Mouse (Mus musculus) forebrain, embryonic 16.5 days (tissue): ENCODE measurements around the gene Mta1. TPM values are rescaled to one million over a fixed set of nuclear protein-coding genes. Genes with fewer than 3 reads are reported as not detected.

ENCODE experiments used
- ATAC-seq: fragments of 200-750 bp; cut with Nextera tagmentation; 2 replicates; pipeline ENCODE4 v1.8.0; 2017; ENCODE audit warnings: mild to moderate bottlenecking, moderate library complexity
- H3K27ac ChIP-seq: fragments of 300-500 bp; sonication (generic); 2 replicates; pipeline ENCODE4 v1.5.1; 2014; ENCODE audit warnings: low read length, control low read depth
- H3K27me3 ChIP-seq: fragments of 300-500 bp; sonication (generic); replicated peaks from 2 replicates; pipeline ENCODE4 v1.6.1; 2014; ENCODE audit warnings: low read length; ENCODE audit not compliant: control insufficient read depth, insufficient read depth
- H3K36me3 ChIP-seq: fragments of 300-500 bp; sonication (generic); 2 replicates; pipeline ENCODE4 v1.6.1; 2014; ENCODE audit not compliant: control insufficient read depth, insufficient read depth
- H3K4me1 ChIP-seq: fragments of 300-500 bp; sonication (generic); replicated peaks from 2 replicates; pipeline ENCODE4 v1.6.1; 2014; ENCODE audit warnings: low read length; ENCODE audit not compliant: control insufficient read depth, insufficient read depth
- H3K4me2 ChIP-seq: fragments of 300-500 bp; sonication (generic); 2 replicates; pipeline ENCODE4 v1.6.1; 2014; ENCODE audit warnings: mild to moderate bottlenecking, low read length, control low read depth
- H3K4me3 ChIP-seq: fragments of 300-500 bp; sonication (generic); replicated peaks from 2 replicates; pipeline ENCODE4 v1.5.1; 2014; ENCODE audit warnings: mild to moderate bottlenecking, low read length, control low read depth
- H3K9ac ChIP-seq: fragments of 300-500 bp; sonication (generic); replicated peaks from 2 replicates; pipeline ENCODE4 v1.6.1; 2014; ENCODE audit warnings: low read depth, low read length, control low read depth
- H3K9me3 ChIP-seq: fragments of 300-500 bp; sonication (generic); 2 replicates; pipeline ENCODE4 v1.6.1; 2016; ENCODE audit warnings: low read length; ENCODE audit not compliant: control insufficient read depth
- WGBS: fragments of 180-500 bp; shearing (Covaris S2); extraction: QIAGEN DNeasy Blood & Tissue Kit; methylation state at CpG from one replicate; pipeline ENCODE4 v1.1.7; 2014; 5-methylcytosine and 5-hydroxymethylcytosine counted together
- polyA plus RNA-seq: library from polyadenylated mRNA; unstranded; fragments of >200 nt; fragmentation: Nextera tagmentation; extraction: Ambion mirVana; gene quantifications from 2 replicates; pipeline ENCODE4 v1.2.1, GENCODE M21; 2015

Mta1 gene
- polyA plus RNA-seq, 1 experiment from 2014 or later: 15.6 TPM

DNA sequence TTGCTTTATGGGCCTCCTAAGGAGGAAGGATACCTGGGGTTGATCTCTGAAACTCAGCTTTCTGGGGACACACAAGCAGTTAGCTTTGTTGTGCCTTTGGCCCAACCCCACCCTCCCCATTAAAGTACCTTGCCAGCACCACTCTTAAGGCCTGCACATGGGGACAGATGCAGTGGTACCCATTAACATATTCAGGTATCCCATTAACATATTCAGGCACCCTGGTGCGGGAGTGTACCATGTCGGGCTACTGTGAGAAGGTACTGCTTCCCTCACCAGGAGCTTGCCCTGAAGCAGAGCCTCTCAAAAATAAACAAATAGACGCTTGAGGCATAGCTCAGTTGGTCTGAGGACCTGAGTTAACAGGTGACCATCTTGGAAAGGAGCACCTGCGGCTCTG is 10.1 kb upstream of the Mta1 start:
- no peak overlapping the region for H3K9ac ChIP-seq
- no peaks in the 10 kb centered on the region for H3K36me3 ChIP-seq
- H3K27ac ChIP-seq: no peak overlapping the region
- no peak overlapping the region for H3K4me3 ChIP-seq
- ATAC-seq: no peak
- no peaks in the 10 kb centered on the region for H3K4me1 ChIP-seq
- H3K27me3 ChIP-seq: no peaks in the 10 kb centered on the region
- H3K9me3 ChIP-seq: no peaks in the 10 kb centered on the region
- 37% methylated on average over 4 of the region's 4 CpGs for WGBS
- H3K4me2 ChIP-seq: no peak overlapping the region

DNA sequence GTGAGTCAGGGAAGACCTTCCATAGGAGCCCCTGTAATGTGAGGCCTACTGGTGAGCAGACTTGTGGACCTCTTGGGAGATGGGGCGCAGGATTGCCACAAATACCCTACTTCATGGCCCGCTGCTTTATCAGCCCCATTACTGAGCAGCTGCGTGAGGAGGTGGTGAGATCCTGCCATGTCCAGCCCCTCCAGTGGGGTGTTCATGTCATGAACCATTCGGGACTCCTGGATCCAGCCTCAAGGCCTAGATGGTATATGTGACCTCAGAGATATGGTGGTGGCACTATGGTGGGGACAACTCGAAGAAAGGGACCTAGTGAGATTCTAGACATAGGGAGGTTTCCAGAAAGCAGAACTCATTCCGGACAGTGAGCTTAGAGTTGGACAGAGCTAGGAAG is 9.0 kb upstream of the Mta1 start:
- H3K9ac ChIP-seq: no peak overlapping the region
- ATAC-seq: no peak
- no peaks in the 10 kb centered on the region for H3K9me3 ChIP-seq
- no peaks in the 10 kb centered on the region for H3K36me3 ChIP-seq
- 91% methylated on average over 6 of the region's 6 CpGs for WGBS
- H3K4me2 ChIP-seq: no peak overlapping the region
- H3K27ac ChIP-seq: no peak overlapping the region
- H3K27me3 ChIP-seq: no peaks in the 10 kb centered on the region
- H3K4me3 ChIP-seq: no peak overlapping the region
- H3K4me1 ChIP-seq: no peaks in the 10 kb centered on the region

DNA sequence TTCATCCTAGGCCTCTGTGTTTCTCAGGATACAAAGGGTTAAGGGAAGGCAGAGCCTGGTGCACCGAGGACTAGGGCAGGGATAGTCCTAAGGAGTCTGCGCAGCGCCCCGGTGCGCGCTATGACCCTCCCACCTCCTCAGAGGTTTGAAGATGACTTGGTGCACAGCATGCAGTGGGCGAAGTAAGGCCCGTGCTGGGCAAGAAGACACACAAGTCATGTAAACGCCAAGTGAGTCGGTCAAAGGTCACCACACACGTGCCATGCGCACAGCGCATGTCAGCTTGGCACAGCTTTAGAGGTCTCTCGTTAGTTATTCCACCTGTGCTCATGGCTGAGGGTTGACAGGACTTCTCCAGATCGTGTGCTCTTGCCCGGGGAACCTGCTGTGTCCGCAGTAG is 8.0 kb upstream of the Mta1 start:
- Histone ChIP-seq H3K4me3 (no peak overlapping the region), H3K4me1 (no peaks in the 10 kb centered on the region), H3K4me2 (no peak overlapping the region), H3K9me3 (no peaks in the 10 kb centered on the region), H3K9ac (no peak overlapping the region), H3K27ac (no peak overlapping the region), H3K27me3 (no peaks in the 10 kb centered on the region), H3K36me3 (no peaks in the 10 kb centered on the region)
- 87% methylated on average over 17 of the region's 17 CpGs for WGBS
- no peak for ATAC-seq

DNA sequence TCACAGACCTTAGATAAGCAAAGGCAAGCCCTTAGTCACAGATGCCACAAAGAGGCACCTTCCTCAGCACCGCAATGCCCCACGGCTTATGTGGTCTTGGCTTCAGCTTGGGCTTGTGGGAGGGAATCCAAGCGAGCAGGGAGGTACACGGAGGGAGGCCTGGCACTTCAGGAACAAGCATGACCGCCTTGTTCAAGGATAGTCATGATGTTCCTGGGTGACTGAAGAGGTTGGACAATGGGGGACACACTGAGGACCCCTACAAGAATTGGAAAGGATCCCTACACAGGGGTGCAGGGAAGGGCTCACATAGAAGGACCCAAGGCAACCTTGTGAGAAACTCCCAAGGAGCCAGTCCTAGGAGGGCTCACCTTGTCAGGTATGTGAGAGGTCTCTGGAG is 1.0 kb upstream of the Mta1 start:
- H3K4me2 ChIP-seq: peak overlapping the region; percentile 97
- peak overlapping the region; percentile 97; the same call in 1 of the 2 replicates for H3K4me3 ChIP-seq
- H3K4me1 ChIP-seq: peaks cover 34% of the 10 kb centered on the region
- ATAC-seq: peak; percentile 9; the same call in 1 of the 2 replicates
- H3K27me3 ChIP-seq: no peaks in the 10 kb centered on the region
- H3K27ac ChIP-seq: no peak overlapping the region
- H3K36me3 ChIP-seq: no peaks in the 10 kb centered on the region
- peak overlapping the region; percentile 98 for H3K9ac ChIP-seq
- no peaks in the 10 kb centered on the region for H3K9me3 ChIP-seq
- WGBS: 69% methylated on average over 5 of the region's 5 CpGs

DNA sequence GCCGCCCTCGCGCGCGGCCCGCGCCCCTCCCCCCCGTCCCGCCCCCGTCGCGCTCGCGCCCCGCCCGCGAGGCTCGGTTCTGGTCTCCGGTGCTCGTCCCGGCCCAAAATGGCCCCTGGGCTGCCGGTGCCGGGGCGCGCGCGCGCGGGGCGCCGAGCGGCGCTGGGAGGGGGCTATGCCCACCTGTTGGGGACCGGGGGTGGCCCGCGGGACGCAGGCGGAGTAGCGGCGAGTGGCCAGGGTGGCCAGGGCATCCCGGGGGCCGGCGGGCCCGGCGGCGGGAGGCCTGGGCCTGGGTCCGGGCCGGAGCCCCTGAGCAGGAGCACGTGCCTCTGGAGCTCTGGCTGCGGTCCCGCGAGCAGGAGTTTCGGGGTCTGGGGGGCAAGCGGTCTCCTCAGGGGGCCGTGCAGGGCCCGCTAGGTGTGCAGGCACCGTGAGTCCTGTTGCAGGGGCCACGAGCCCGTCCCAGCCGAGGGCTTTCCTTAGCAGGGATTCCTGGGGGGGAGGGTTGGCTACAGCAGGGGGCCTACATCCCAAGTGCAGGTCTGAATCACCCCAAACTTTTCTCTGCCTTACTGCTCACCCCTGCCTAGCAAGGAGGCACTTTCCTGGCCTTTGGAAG is 563 bp downstream of the Mta1 start:
- H3K9me3 ChIP-seq: no peaks in the 10 kb centered on the region
- peak overlapping the region; percentile 97 for H3K4me3 ChIP-seq
- ATAC-seq: peak; percentile 3; the same call in 1 of the 2 replicates
- no peaks in the 10 kb centered on the region for H3K27me3 ChIP-seq
- peak overlapping the region; percentile 75 for H3K27ac ChIP-seq
- no peaks in the 10 kb centered on the region for H3K36me3 ChIP-seq
- WGBS: 0% methylated on average over 19 of the region's 60 CpGs
- peaks cover 34% of the 10 kb centered on the region for H3K4me1 ChIP-seq
- H3K9ac ChIP-seq: peak overlapping the region; percentile 98
- peak overlapping the region; percentile 71 for H3K4me2 ChIP-seq

DNA sequence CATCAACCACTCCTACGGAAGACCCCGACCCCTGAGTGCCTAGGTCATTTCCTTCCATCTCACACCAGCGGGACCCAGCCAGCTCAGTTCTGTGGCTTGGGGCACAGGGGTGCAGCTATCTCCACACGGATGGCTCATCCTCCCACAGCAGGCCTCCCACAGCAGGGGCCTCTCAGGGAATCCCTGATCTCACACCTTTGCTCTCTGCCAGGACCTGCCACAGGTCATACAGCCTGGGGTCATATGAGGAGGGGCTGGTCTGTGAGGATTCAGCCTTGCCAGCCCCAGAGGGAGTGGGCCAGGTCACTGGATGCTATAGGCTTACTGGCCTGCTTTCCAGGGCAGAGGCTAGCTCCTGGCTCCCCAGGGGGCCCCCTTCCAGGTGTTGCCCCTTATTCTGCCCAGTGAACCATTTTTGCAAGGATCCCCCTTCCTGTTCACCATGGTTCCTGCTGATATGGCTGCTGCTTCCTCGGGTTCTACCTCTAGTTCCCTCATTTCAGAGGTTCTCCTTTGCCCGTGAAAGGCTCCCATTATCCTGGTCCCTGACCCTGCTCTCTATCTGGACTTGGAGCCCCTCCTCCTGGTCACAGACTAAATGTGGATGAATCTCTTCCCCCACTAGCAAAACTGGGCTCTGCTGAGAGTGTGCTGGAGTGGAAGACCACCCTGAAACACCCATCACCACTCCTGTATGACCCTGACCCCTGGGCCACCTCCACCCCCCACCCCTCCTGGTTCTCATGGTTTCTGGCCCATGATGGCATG is 1.6 kb downstream of the Mta1 start:
- peaks cover 34% of the 10 kb centered on the region for H3K4me1 ChIP-seq

DNA sequence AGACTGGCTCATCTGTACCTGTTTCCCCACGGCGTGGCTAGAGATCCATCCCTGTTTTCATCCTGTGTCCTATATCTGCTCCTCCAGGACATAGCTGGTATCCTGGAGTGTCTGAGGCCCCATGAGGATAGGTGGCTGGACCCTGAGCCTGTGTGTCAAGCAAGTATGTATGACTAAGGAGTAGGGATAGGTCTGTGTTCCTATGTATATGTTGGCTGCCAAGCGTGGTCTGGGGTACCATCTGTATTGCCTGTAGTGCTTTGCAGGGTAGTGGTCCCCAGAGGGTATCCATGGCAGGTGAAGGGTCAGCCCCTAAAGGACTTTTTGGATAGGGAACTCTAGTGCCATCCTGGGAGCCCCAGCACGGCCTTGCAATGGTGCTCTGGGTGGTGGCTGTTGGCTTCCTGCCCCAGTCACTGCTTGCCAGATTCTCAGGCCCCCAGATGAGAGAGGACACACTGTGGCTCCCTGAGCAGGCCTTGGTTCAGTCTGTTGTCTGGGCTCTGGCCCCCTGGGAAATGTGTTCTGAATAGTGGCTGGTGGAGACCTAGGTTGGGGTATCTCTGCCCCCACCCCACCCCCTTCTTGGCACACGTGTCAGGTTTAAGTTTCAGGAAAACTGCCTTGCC is 2.5 kb downstream of the Mta1 start:
- H3K9ac ChIP-seq: no peak overlapping the region

More for the DNA sequence above, 1.6 kb downstream of the Mta1 start:
- H3K4me3 ChIP-seq: peak overlapping the region; percentile 97
- peak overlapping the region; percentile 71 for H3K4me2 ChIP-seq
- H3K9me3 ChIP-seq: no peaks in the 10 kb centered on the region
- 35% methylated on average over 6 of the region's 6 CpGs for WGBS
- no peak for ATAC-seq
- H3K27ac ChIP-seq: no peak overlapping the region
- peak overlapping the region; percentile 98 for H3K9ac ChIP-seq
- no peaks in the 10 kb centered on the region for H3K27me3 ChIP-seq
- H3K36me3 ChIP-seq: no peaks in the 10 kb centered on the region

DNA sequence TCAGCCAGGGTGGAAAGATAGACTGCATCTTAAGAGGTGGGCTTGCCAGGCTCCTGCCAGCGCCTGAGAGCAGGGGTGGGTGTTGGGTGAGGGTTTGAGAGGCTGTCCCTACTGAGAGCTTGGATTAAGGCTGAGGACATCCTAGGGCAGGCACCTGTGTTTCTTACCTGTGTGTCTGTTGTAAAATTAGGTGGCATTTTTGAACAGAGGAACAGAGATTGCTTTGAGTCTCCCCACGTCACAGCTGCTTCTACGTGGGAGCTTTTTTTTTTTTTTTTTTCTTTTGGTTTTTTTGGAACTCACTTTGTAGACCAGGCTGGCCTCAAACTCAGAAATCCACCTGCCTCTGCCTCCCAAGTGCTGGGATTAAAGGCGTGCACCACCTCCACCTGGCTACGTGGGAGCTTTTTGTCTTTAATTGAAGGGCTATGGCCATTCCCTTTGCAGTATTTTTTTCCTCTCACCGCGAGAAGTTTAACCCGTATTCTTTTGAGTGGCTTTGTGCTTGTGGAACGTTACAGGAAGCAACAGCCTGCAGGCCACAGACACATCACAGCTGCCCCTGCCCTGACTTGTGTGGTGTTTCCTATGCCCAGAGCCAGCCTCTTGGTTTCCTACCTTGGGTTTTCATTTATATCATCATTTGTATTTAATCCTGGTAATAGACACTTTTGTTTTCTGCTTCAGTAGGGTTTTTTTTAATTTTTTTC is 3.3 kb downstream of the Mta1 start:
- no peaks in the 10 kb centered on the region for H3K36me3 ChIP-seq
- 74% methylated on average over 9 of the region's 9 CpGs for WGBS
- no peak overlapping the region for H3K4me2 ChIP-seq
- H3K4me3 ChIP-seq: no peak overlapping the region
- peaks cover 34% of the 10 kb centered on the region for H3K4me1 ChIP-seq
- H3K27ac ChIP-seq: no peak overlapping the region
- H3K9me3 ChIP-seq: no peaks in the 10 kb centered on the region
- no peak overlapping the region for H3K9ac ChIP-seq
- ATAC-seq: no peak
- no peaks in the 10 kb centered on the region for H3K27me3 ChIP-seq

More for the DNA sequence above, 2.5 kb downstream of the Mta1 start:
- H3K4me1 ChIP-seq: peaks cover 34% of the 10 kb centered on the region
- ATAC-seq: no peak
- no peaks in the 10 kb centered on the region for H3K36me3 ChIP-seq
- no peaks in the 10 kb centered on the region for H3K27me3 ChIP-seq
- H3K9me3 ChIP-seq: no peaks in the 10 kb centered on the region
- H3K4me2 ChIP-seq: no peak overlapping the region
- WGBS: 71% methylated on average over 5 of the region's 5 CpGs
- no peak overlapping the region for H3K27ac ChIP-seq
- H3K4me3 ChIP-seq: no peak overlapping the region

DNA sequence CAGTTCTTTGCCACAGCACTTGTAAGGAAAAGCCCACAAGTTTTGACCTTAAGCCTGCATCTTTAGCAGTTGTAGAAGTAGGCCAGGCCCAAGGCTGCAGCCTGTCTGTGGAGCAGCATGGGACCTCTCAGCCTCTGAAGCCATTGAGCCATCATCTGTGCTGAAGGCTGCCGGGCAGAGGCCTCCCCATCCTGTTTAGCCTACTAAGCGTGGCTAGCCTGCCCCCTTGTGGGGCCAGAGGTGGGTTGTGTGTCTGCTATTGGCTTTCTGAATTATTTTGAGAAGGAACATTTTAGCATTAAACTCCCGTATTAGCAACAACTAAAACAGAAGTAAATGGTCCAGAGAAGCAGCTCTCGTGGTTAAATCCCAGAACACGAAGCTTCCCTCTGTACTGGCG is 4.4 kb downstream of the Mta1 start:
- Histone ChIP-seq H3K4me1 (peaks cover 26% of the 10 kb centered on the region), H3K4me3 (no peak overlapping the region), H3K9ac (no peak overlapping the region), H3K27me3 (no peaks in the 10 kb centered on the region), H3K9me3 (no peaks in the 10 kb centered on the region), H3K4me2 (no peak overlapping the region), H3K36me3 (no peaks in the 10 kb centered on the region), H3K27ac (no peak overlapping the region)
- peak; percentile 39; the same call in 1 of the 2 replicates for ATAC-seq
- 62% methylated on average over 6 of the region's 6 CpGs for WGBS
